Comparison of ENCODE assay signal across 9 mouse cellular contexts in the genomic region with DNA sequence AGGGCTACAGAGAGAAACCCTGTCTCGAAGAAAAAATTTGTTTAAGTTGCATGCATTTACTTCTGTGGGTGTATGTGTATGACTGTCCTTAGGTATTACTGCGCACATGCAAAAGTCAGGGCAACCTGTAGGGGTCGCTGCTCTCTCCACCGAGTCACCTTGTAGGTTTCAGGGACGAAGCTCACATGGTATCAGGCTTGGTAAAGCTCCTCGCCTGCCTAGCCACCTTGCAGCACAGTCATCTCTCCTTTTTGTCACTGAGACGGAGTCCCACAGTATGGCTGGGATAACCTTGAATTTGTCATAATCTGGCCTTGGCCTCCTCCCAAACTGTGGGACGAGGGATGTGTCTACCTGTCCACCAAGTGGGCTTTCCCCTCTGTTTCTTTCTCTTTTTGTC. TPM values are rescaled to one million over a fixed set of nuclear protein-coding genes. Genes with fewer than 3 reads are reported as not detected.
DNase-seq lines count a peak whose midpoint lies in the region; ATAC-seq and TF ChIP-seq lines count a peak whose summit lies in the region.
"Had no signal": no experiment of that assay in that cellular context is flagged by ENCODE, and none has a peak within 500 bp of the region (broad histone marks: within the 10 kb centered on the region; RNA-seq: fewer than 3 reads in every experiment).

No protein-coding gene starts in this region.

- no peak for ATAC-seq in heart, postnatal 0 days (ENCODE audit: insufficient read depth, low read depth)
- ATAC-seq in liver, postnatal 0 days: no peak
- ATAC-seq in activated CD4-positive, CD25-positive, alpha-beta regulatory T cell, adult 4 months: no peak

- H3K27ac ChIP-seq in heart, postnatal 0 days (ENCODE audit: low read depth): no peak overlapping the region
- no peak overlapping the region for H3K27ac ChIP-seq in liver, postnatal 0 days (ENCODE audit: low read depth)
- H3K27ac ChIP-seq: liver, embryonic 13.5 days had no signal

- no peaks in the 10 kb centered on the region for H3K9me3 ChIP-seq in heart, postnatal 0 days (replicated peaks; ENCODE audit: control insufficient read depth, low read length)
- no peaks in the 10 kb centered on the region for H3K9me3 ChIP-seq in liver, postnatal 0 days (ENCODE audit: low read length)
- H3K9me3 ChIP-seq: liver, embryonic 13.5 days had no signal

- 51% methylated on average over 8 of the region's 8 CpGs for WGBS in heart, postnatal 0 days
- 53% methylated on average over 8 of the region's 8 CpGs for WGBS in liver, postnatal 0 days (ENCODE audit: insufficient replicate concordance)

- peak; percentile 36 for TF ChIP-seq CTCF in heart, postnatal 0 days (IDR thresholded peaks at IDR 0.05; ENCODE audit: low read depth)
- TF ChIP-seq CTCF in liver, postnatal 0 days (IDR thresholded peaks at IDR 0.05; ENCODE audit: low read depth): peak; percentile 64

- no peaks in the 10 kb centered on the region for H3K27me3 ChIP-seq in heart, postnatal 0 days (ENCODE audit: control insufficient read depth, insufficient read depth, low read length)
- no peaks in the 10 kb centered on the region for H3K27me3 ChIP-seq in liver, postnatal 0 days (ENCODE audit: insufficient read depth, low read length)
- H3K27me3 ChIP-seq: liver, embryonic 13.5 days had no signal

- H3K4me1 ChIP-seq in heart, postnatal 0 days (ENCODE audit: control insufficient read depth, insufficient read depth): no peaks in the 10 kb centered on the region; the same call in 1 of the 2 replicates
- H3K4me1 ChIP-seq in liver, postnatal 0 days (ENCODE audit: insufficient read depth): no peaks in the 10 kb centered on the region
- H3K4me1 ChIP-seq: liver, embryonic 13.5 days had no signal

- H3K9ac ChIP-seq in heart, postnatal 0 days (replicated peaks; ENCODE audit: low read depth, low read length): no peak overlapping the region
- no peak overlapping the region for H3K9ac ChIP-seq in liver, postnatal 0 days (replicated peaks)
- H3K9ac ChIP-seq: liver, embryonic 13.5 days had no signal

- TF ChIP-seq EP300 in heart, postnatal 0 days (IDR thresholded peaks at IDR 0.05; ENCODE audit: low read depth): no peak
- TF ChIP-seq EP300 in liver, postnatal 0 days (IDR thresholded peaks at IDR 0.05; ENCODE audit: low read depth): no peak

- no peaks in the 10 kb centered on the region for H3K36me3 ChIP-seq in heart, postnatal 0 days (replicated peaks; ENCODE audit: control insufficient read depth, insufficient read depth, low read length)
- H3K36me3 ChIP-seq in liver, postnatal 0 days (replicated peaks; ENCODE audit: insufficient read depth, low read length): no peaks in the 10 kb centered on the region
- H3K36me3 ChIP-seq: liver, embryonic 13.5 days had no signal

- intact Hi-C loops in heart, postnatal 36 days (cut with DNase I): no loop called here

- H3K4me3 ChIP-seq in heart, postnatal 0 days (ENCODE audit: low read depth, low read length): no peak overlapping the region
- no peak overlapping the region for H3K4me3 ChIP-seq in liver, postnatal 0 days (ENCODE audit: low read depth, low read length)
- H3K4me3 ChIP-seq: liver, embryonic 13.5 days had no signal

- DNase-seq in heart, postnatal 0 days (ENCODE audit: low spot score): no peak
- no peak for DNase-seq in heart, postnatal 36 days
- DNase-seq in 416B (ENCODE audit: low read depth) (peak; percentile 60), adipocyte (ENCODE audit: low spot score) (no peak)
- peak; percentile 75 for DNase-seq in adrenal gland, adult 2 months
- peak; percentile 56 for DNase-seq in liver, postnatal 0 days
- no peak for DNase-seq in embryo, embryonic 10 days (ENCODE audit: low spot score)
- DNase-seq: liver, embryonic 13.5 days had no signal

- H3K4me2 ChIP-seq in heart, postnatal 0 days (ENCODE audit: low read depth, low read length): no peak overlapping the region
- no peak overlapping the region for H3K4me2 ChIP-seq in liver, postnatal 0 days (ENCODE audit: low read depth, low read length)
- H3K4me2 ChIP-seq: liver, embryonic 13.5 days had no signal

RNA-seq across cellular contexts. Expression of a gene that starts 27.0 kb away (rescaled TPM):
- 69.3 and 79.0 TPM in 2 replicates for total RNA-seq in heart, postnatal 0 days (2014; rRNA removed; ENCODE audit: low replicate concordance)
- 10.4 TPM in 2 replicates for polyA plus RNA-seq in heart, postnatal 0 days (2015; fragmentation: Nextera tagmentation; extraction: Ambion mirVana)
- 10 to 100 TPM; 55.4 to 62.3 TPM for total RNA-seq in heart, postnatal 36 days (2021)
- total RNA-seq in adrenal gland, adult 2 months (2021): 10 to 100 TPM; 58.6 to 72.1 TPM
- 91.5 and 110 TPM in 2 replicates for polyA plus RNA-seq in adrenal gland, adult 2 months (2012; rRNA removed)
- polyA plus RNA-seq in liver, postnatal 0 days (2015; fragmentation: Nextera tagmentation; extraction: Ambion mirVana): 2.9 and 4.0 TPM in 2 replicates
- polyA plus RNA-seq in activated CD4-positive, CD25-positive, alpha-beta regulatory T cell, adult 4 months (2017; shearing (Covaris generic)): 1 to 10 TPM; 4.1 to 4.3 TPM

RNA-seq across cellular contexts. Expression of a gene that starts 50.8 kb away (rescaled TPM):
- total RNA-seq in heart, postnatal 0 days (2014; rRNA removed; ENCODE audit: low replicate concordance): 12.5 and 17.8 TPM in 2 replicates
- 6.8 and 7.3 TPM in 2 replicates for polyA plus RNA-seq in heart, postnatal 0 days (2015; fragmentation: Nextera tagmentation; extraction: Ambion mirVana)
- total RNA-seq in heart, postnatal 36 days (2021): 1 to 10 TPM; 5.3 to 6.5 TPM
- total RNA-seq in adrenal gland, adult 2 months (2021): 10 to 100 TPM in 1 of 2 experiments, 1 to 10 TPM in 1; 9.6 to 11.4 TPM
- polyA plus RNA-seq in adrenal gland, adult 2 months (2012; rRNA removed): 42.3 and 44.3 TPM in 2 replicates
- polyA plus RNA-seq in liver, postnatal 0 days (2015; fragmentation: Nextera tagmentation; extraction: Ambion mirVana): 1.8 and 3.2 TPM in 2 replicates
- polyA plus RNA-seq in activated CD4-positive, CD25-positive, alpha-beta regulatory T cell, adult 4 months (2017; shearing (Covaris generic)): 10 to 100 TPM in 1 of 2 experiments, 1 to 10 TPM in 1; 2.1 to 13.9 TPM

Comparison
In these comparisons a context has a peak if more than half of its experiments do, and no peak if none do; other contexts are left out.
1. DNase-seq: peak in 416B (single experiment), adrenal gland, adult 2 months (single experiment) and liver, postnatal 0 days (single experiment); none in heart, postnatal 0 days (single experiment), heart, postnatal 36 days (0 of 2), embryo, embryonic 10 days (single experiment) and adipocyte (single experiment).